Mouse (Mus musculus) midbrain, embryonic 11.5 days (tissue): ENCODE results near the gene Shisa9. TPM values are rescaled to one million over a fixed set of nuclear protein-coding genes. Genes with fewer than 3 reads are reported as not detected.

ENCODE experiments used
- ATAC-seq: fragments of 200-750 bp; cut with Nextera tagmentation; 2 replicates; pipeline ENCODE4 v1.8.0; 2017; ENCODE audit warnings: moderate TSS enrichment, moderate library complexity; ENCODE audit not compliant: low FRiP score
- DNase-seq: peaks from one replicate; pipeline ENCODE4 v3.0.0; 2015; ENCODE audit warnings: low spot score; ENCODE audit errors: missing footprints
- H3K27ac ChIP-seq: fragments of 300-500 bp; sonication (generic); 2 replicates; pipeline ENCODE4 v1.5.1; 2014; ENCODE audit warnings: low read depth, low read length
- H3K27me3 ChIP-seq: fragments of 300-500 bp; sonication (generic); 2 replicates; pipeline ENCODE4 v1.6.1; 2014; ENCODE audit warnings: mild to moderate bottlenecking, low read length, moderate library complexity, mixed read lengths; ENCODE audit not compliant: control insufficient read depth, insufficient read depth
- H3K36me3 ChIP-seq: fragments of 300-500 bp; sonication (generic); 2 replicates; pipeline ENCODE4 v1.6.1; 2014; ENCODE audit warnings: mild to moderate bottlenecking, low read length, moderate library complexity, mixed read lengths; ENCODE audit not compliant: control insufficient read depth, insufficient read depth
- H3K4me1 ChIP-seq: fragments of 300-500 bp; sonication (generic); 2 replicates; pipeline ENCODE4 v1.6.1; 2014; ENCODE audit warnings: low read length; ENCODE audit not compliant: control insufficient read depth, insufficient read depth
- H3K4me2 ChIP-seq: fragments of 300-500 bp; sonication (generic); 2 replicates; pipeline ENCODE4 v1.6.1; 2014; ENCODE audit warnings: mild to moderate bottlenecking, moderate library complexity
- H3K4me3 ChIP-seq: fragments of 300-500 bp; sonication (generic); 2 replicates; pipeline ENCODE4 v1.5.1; 2014; ENCODE audit warnings: low read depth, low read length
- H3K9ac ChIP-seq: fragments of 300-500 bp; sonication (generic); 2 replicates; pipeline ENCODE4 v1.6.1; 2014; ENCODE audit warnings: low read length
- H3K9me3 ChIP-seq: fragments of 300-500 bp; sonication (generic); 2 replicates; pipeline ENCODE4 v1.6.1; 2016; ENCODE audit warnings: low read length; ENCODE audit not compliant: control insufficient read depth
- WGBS: fragments of 180-500 bp; shearing (Covaris S2); extraction: QIAGEN DNeasy Blood & Tissue Kit; methylation state at CpG from one replicate; pipeline ENCODE4 v1.1.7; 2014; 5-methylcytosine and 5-hydroxymethylcytosine counted together
- polyA plus RNA-seq: library from polyadenylated mRNA; unstranded; fragments of >200 nt; fragmentation: Nextera tagmentation; extraction: Ambion mirVana; gene quantifications from 2 replicates; pipeline ENCODE4 v1.2.1, GENCODE M21; 2014

The Shisa9 gene
- polyA plus RNA-seq, 1 experiment from 2014 or later: 0.49 TPM

GRCm38 (mm10) chr16:12032441-12032840 is 48.5 kb downstream of the Shisa9 start:
- Histone ChIP-seq H3K4me2 (no peak overlapping the region), H3K27ac (no peak overlapping the region), H3K9ac (no peak overlapping the region), H3K9me3 (no peaks in the 10 kb centered on the region), H3K27me3 (no peaks in the 10 kb centered on the region), H3K36me3 (no peaks in the 10 kb centered on the region), H3K4me3 (no peak overlapping the region), H3K4me1 (no peaks in the 10 kb centered on the region)
- 83% methylated on average over 1 of the region's 1 CpGs for WGBS
- DNase-seq (no peak), ATAC-seq (no peak)

- Histone ChIP-seq H3K27me3 (no peaks in the 10 kb centered on the region), H3K9ac (no peak overlapping the region), H3K4me1 (no peaks in the 10 kb centered on the region), H3K36me3 (no peaks in the 10 kb centered on the region), H3K27ac (no peak overlapping the region), H3K9me3 (no peaks in the 10 kb centered on the region), H3K4me3 (no peak overlapping the region), H3K4me2 (no peak overlapping the region)
- ATAC-seq (no peak), DNase-seq (no peak)
- WGBS: 83% methylated on average over 2 of the region's 2 CpGs
These were observed 51.0 kb downstream of the Shisa9 start for GRCm38 (mm10) chr16:12034868-12035267.

DNA sequence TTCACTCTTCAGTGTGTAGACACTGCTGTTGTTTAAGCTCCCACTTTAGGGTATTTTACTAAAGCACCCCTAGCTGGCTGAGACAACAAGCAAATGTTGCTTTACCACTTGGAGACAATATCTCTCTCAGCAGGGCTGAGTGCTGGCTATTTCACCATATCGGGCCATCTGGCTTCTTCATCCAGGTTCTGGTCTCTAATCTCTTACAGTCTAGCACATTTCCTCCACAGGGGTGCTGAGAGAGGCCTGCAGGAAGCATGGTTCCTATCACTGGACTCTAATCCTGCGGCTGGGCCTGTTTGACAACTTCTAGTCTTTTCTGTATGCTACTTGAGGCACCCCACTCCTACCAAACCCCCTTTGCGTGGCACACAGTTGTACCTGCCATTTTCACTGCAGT is 51.7 kb downstream of the Shisa9 start:
- no peak overlapping the region for H3K9ac ChIP-seq
- H3K27me3 ChIP-seq: no peaks in the 10 kb centered on the region
- no peaks in the 10 kb centered on the region for H3K9me3 ChIP-seq
- ATAC-seq (no peak), DNase-seq (no peak)
- no peaks in the 10 kb centered on the region for H3K4me1 ChIP-seq
- H3K4me3 ChIP-seq: no peak overlapping the region
- 76% methylated on average over 3 of the region's 3 CpGs for WGBS
- H3K4me2 ChIP-seq: no peak overlapping the region
- H3K36me3 ChIP-seq: no peaks in the 10 kb centered on the region
- H3K27ac ChIP-seq: no peak overlapping the region

DNA sequence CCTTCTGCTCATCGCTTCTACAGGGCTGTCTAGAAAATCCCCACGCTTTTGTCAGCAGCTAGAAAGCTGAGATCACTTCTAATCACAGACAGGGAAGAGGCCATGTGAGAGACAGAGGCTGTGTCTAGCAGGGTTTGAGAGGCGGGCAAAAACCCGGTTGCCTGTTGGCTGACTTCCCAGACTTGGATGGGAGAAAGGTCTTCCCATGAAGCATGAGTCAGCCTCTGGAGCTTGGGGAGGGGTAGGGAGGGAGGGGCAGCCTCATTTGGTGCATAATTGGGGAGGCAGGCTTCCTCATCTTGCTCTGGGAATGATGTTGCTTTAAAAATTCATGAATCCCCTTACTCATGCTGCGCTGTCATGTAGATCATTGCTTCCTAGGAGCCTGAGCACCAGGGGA is 57.0 kb downstream of the Shisa9 start:
- no peak overlapping the region for H3K4me3 ChIP-seq
- H3K27ac ChIP-seq: no peak overlapping the region
- no peak overlapping the region for H3K9ac ChIP-seq
- H3K4me2 ChIP-seq: no peak overlapping the region
- no peak for DNase-seq
- no peaks in the 10 kb centered on the region for H3K27me3 ChIP-seq
- no peak for ATAC-seq
- H3K36me3 ChIP-seq: no peaks in the 10 kb centered on the region
- no peaks in the 10 kb centered on the region for H3K9me3 ChIP-seq
- 83% methylated on average over 5 of the region's 5 CpGs for WGBS
- no peaks in the 10 kb centered on the region for H3K4me1 ChIP-seq

DNA sequence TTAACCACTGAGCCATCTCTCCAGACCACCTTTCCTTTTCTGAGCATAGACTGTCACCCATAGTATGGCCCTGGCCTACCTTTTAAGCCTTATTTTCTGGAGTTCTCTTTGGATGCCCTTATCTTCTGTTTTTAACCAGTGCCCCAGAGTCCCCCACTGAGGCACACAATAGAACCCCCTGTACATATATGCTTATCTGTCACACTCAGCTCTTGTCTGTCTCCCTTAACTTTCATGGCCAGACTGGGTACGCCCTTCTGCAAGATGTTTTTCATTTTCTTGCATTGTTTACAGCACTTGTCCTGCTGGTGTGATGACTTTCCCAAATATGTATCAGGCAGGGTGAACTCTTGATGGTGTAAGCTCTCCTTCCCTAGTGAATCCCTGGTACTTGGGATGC is 68.1 kb downstream of the Shisa9 start:
- H3K4me2 ChIP-seq: no peak overlapping the region
- H3K36me3 ChIP-seq: no peaks in the 10 kb centered on the region
- H3K27ac ChIP-seq: no peak overlapping the region
- H3K9me3 ChIP-seq: no peaks in the 10 kb centered on the region
- no peak for ATAC-seq
- no peak overlapping the region for H3K9ac ChIP-seq
- H3K27me3 ChIP-seq: no peaks in the 10 kb centered on the region
- no peak overlapping the region for H3K4me3 ChIP-seq
- 88% methylated on average over 1 of the region's 1 CpGs for WGBS
- H3K4me1 ChIP-seq: no peaks in the 10 kb centered on the region
- DNase-seq: no peak

GRCm38 (mm10) chr16:12072573-12072972 is 88.7 kb downstream of the Shisa9 start:
- Histone ChIP-seq H3K9ac (no peak overlapping the region), H3K36me3 (no peaks in the 10 kb centered on the region), H3K4me1 (peaks cover 3% of the 10 kb centered on the region; the same call in 1 of the 2 replicates), H3K9me3 (no peaks in the 10 kb centered on the region), H3K4me3 (no peak overlapping the region), H3K27ac (no peak overlapping the region), H3K27me3 (no peaks in the 10 kb centered on the region), H3K4me2 (no peak overlapping the region)
- ATAC-seq (no peak), DNase-seq (no peak)
- WGBS: 90% methylated on average over 5 of the region's 5 CpGs

GRCm38 (mm10) chr16:12076270-12076669 is 92.4 kb downstream of the Shisa9 start:
- 69% methylated on average over 3 of the region's 3 CpGs for WGBS
- peak; percentile 55; the same call in 1 of the 2 replicates for ATAC-seq
- Histone ChIP-seq H3K36me3 (no peaks in the 10 kb centered on the region), H3K4me2 (no peak overlapping the region), H3K27me3 (no peaks in the 10 kb centered on the region), H3K9ac (no peak overlapping the region), H3K27ac (no peak overlapping the region), H3K9me3 (no peaks in the 10 kb centered on the region), H3K4me1 (peaks cover 3% of the 10 kb centered on the region; the same call in 1 of the 2 replicates), H3K4me3 (no peak overlapping the region)
- DNase-seq: no peak

- ATAC-seq: peak; percentile 50
- DNase-seq: no peak
These were observed 92.8 kb downstream of the Shisa9 start for GRCm38 (mm10) chr16:12076700-12077099.

GRCm38 (mm10) chr16:12083082-12083481 is 99.2 kb downstream of the Shisa9 start:
- no peak overlapping the region for H3K4me2 ChIP-seq
- H3K36me3 ChIP-seq: no peaks in the 10 kb centered on the region

More at GRCm38 (mm10) chr16:12076700-12077099, 92.8 kb downstream of the Shisa9 start:
- Histone ChIP-seq H3K36me3 (no peaks in the 10 kb centered on the region), H3K4me2 (no peak overlapping the region), H3K27me3 (no peaks in the 10 kb centered on the region), H3K9ac (no peak overlapping the region), H3K9me3 (no peaks in the 10 kb centered on the region), H3K4me1 (peaks cover 3% of the 10 kb centered on the region; the same call in 1 of the 2 replicates), H3K27ac (no peak overlapping the region), H3K4me3 (no peak overlapping the region)
- 43% methylated on average over 2 of the region's 2 CpGs for WGBS

More at GRCm38 (mm10) chr16:12083082-12083481, 99.2 kb downstream of the Shisa9 start:
- Histone ChIP-seq H3K4me1 (no peaks in the 10 kb centered on the region), H3K9me3 (no peaks in the 10 kb centered on the region), H3K27ac (no peak overlapping the region), H3K27me3 (no peaks in the 10 kb centered on the region), H3K4me3 (no peak overlapping the region), H3K9ac (no peak overlapping the region)
- 76% methylated on average over 2 of the region's 2 CpGs for WGBS
- DNase-seq (no peak), ATAC-seq (no peak)
